Mouse (Mus musculus) MEL (cell line): ENCODE results near the gene AB124611.

Experiments
- CTCF ChIP-seq, 3 experiments: IDR thresholded peaks in 2 of 3; conservative IDR thresholded peaks in 1 of 3; 2 replicates each; pipeline ENCODE4 v1.5.1; 2011 to 2012; ENCODE audit warnings: low read length in 3 of 3, low read depth in 2 of 3, mild to moderate bottlenecking in 2 of 3, improper control_type of control experiment in 1 of 3, inconsistent platforms in 1 of 3, mixed read lengths in 1 of 3, moderate library complexity in 1 of 3; ENCODE audit not compliant: control insufficient read depth in 1 of 3, insufficient read depth in 1 of 3, poor library complexity in 1 of 3, severe bottlenecking in 1 of 3
- EP300 ChIP-seq, 2 experiments: IDR thresholded peaks; 2 replicates each; pipeline ENCODE4 v1.6.1; 2011; ENCODE audit warnings: improper control_type of control experiment in 2 of 2, low read length in 2 of 2, low read depth in 1 of 2, mild to moderate bottlenecking in 1 of 2
- HCFC1 ChIP-seq: IDR thresholded peaks from 2 replicates; pipeline ENCODE4 v1.6.1; 2012; ENCODE audit warnings: low read depth, mild to moderate bottlenecking, inconsistent platforms, low read length, improper control_type of control experiment, moderate library complexity
- POLR2A ChIP-seq, 2 experiments: IDR thresholded peaks; 2 replicates each; pipeline ENCODE4 v1.6.1; 2011 to 2012; ENCODE audit warnings: low read length in 2 of 2, mild to moderate bottlenecking in 2 of 2, control low read depth in 1 of 2, improper control_type of control experiment in 1 of 2, low read depth in 1 of 2, moderate library complexity in 1 of 2; ENCODE audit not compliant: control insufficient read depth in 1 of 2, insufficient read depth in 1 of 2, poor library complexity in 1 of 2

DNA sequence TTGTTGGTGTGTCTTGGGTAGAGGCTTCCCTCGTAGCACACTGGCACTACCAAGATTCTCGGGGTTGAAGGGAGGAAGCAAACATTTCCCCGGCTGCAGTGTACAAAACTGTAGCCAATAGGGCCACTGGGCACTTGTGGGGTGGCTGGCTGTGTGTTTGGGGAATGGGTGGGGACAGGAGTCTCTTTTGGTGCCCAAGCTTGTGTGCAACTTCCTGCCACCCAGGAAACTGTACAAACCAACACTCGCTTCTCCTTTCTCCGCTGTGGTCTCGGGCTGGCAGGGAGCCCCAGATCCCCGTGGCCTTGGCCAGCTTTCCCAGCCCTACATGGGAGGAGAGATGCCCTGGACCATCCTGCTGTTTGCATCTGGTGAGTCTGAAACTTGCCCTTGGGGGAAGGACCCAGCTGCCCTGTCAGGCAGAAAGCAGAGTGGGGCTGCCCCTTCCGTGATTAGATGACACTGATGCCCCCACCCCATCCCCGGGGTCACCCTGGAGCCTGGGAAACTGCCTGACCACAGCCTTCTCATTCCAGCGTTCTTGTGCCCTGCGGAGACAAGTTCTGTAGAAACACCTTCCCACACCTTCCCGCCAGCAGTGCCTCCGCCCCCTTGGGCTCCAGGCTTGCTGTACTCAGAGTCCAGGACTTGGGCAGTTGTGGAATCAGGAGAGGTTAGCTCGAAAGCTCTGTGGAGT, at the start of gene AB124611:
- TF ChIP-seq EP300 (IDR thresholded peaks at IDR 0.05; ENCODE audit: low read depth in 1 of 2, low read length in 2 of 2): peak; percentile 4 to 55; a peak in 1 of 4 replicates
- no peak for TF ChIP-seq CTCF (IDR thresholded peaks at IDR 0.05 in 2 of 3, conservative IDR thresholded peaks at IDR 0.05 in 1 of 3; ENCODE audit: control insufficient read depth in 1 of 3, insufficient read depth in 1 of 3, low read depth in 2 of 3, low read length in 3 of 3, poor library complexity in 1 of 3, severe bottlenecking in 1 of 3)
- peak; percentile 60; the same call in 1 of the 2 replicates for TF ChIP-seq HCFC1
- TF ChIP-seq POLR2A (IDR thresholded peaks at IDR 0.05; ENCODE audit: control insufficient read depth in 1 of 2, insufficient read depth in 1 of 2, low read depth in 1 of 2, low read length in 2 of 2, poor library complexity in 1 of 2): peak; percentile 60 to 66; a peak in 2 of 4 replicates
